In genomic region chr16:21210204-21210603, GRCm38 (mm10) we compare ENCODE assay signal across 8 mouse cellular contexts. TPM values are rescaled to one million over a fixed set of nuclear protein-coding genes. Genes with fewer than 3 reads are reported as not detected.
A peak's percentile ranks its signal among the peaks of the same experiment; 100 is the strongest.
DNase-seq lines count a peak whose midpoint lies in the region; ATAC-seq lines count a peak whose summit lies in the region.

No protein-coding gene starts in this region.

- H3K27ac ChIP-seq in heart, embryonic 15.5 days: peak overlapping the region; percentile 83
- H3K27ac ChIP-seq in forebrain, embryonic 16.5 days (ENCODE audit: low read length): peak overlapping the region; percentile 74
- peak overlapping the region; percentile 93 for H3K27ac ChIP-seq in midbrain, embryonic 10.5 days (replicated peaks)

- WGBS in heart, embryonic 15.5 days: 18% methylated on average over 5 of the region's 5 CpGs
- 8% methylated on average over 5 of the region's 5 CpGs for WGBS in forebrain, embryonic 16.5 days
- WGBS in midbrain, embryonic 10.5 days: 11% methylated on average over 5 of the region's 5 CpGs

- H3K4me2 ChIP-seq in heart, embryonic 15.5 days: peak overlapping the region; percentile 76
- peak overlapping the region; percentile 73 for H3K4me2 ChIP-seq in forebrain, embryonic 16.5 days (ENCODE audit: low read length)

- H3K36me3 ChIP-seq in heart, embryonic 15.5 days: no peaks in the 10 kb centered on the region
- no peaks in the 10 kb centered on the region for H3K36me3 ChIP-seq in forebrain, embryonic 16.5 days (ENCODE audit: control insufficient read depth, insufficient read depth)
- peaks cover 21% of the 10 kb centered on the region for H3K36me3 ChIP-seq in midbrain, embryonic 10.5 days

- H3K9ac ChIP-seq in heart, embryonic 15.5 days: peak overlapping the region; percentile 51
- H3K9ac ChIP-seq in forebrain, embryonic 16.5 days (replicated peaks; ENCODE audit: low read depth, low read length): peak overlapping the region; percentile 60

- ATAC-seq in heart, embryonic 15.5 days (replicated peaks; ENCODE audit: insufficient number of reproducible peaks, insufficient read depth, low FRiP score, low read depth): no peak
- no peak for ATAC-seq in forebrain, embryonic 16.5 days

- no peak for DNase-seq in heart, adult 11 months
- DNase-seq in MEL-GATA-1-ER (ENCODE audit: extremely low read depth, low read depth): peak; percentile 14
- no peak for DNase-seq in midbrain, embryonic 10.5 days (ENCODE audit: low spot score)
- no peak for DNase-seq in adrenal gland, adult 2 months
- no peak for DNase-seq in urinary bladder, postnatal 36 days (ENCODE audit: low spot score in 2 of 2)
- DNase-seq in frontal cortex, postnatal 14 days (ENCODE audit: low spot score in 2 of 2): no peak

- no peaks in the 10 kb centered on the region for H3K27me3 ChIP-seq in heart, embryonic 15.5 days
- H3K27me3 ChIP-seq in forebrain, embryonic 16.5 days (replicated peaks; ENCODE audit: control insufficient read depth, insufficient read depth, low read length): peaks cover 4% of the 10 kb centered on the region; the same call in 1 of the 2 replicates
- H3K27me3 ChIP-seq in midbrain, embryonic 10.5 days (ENCODE audit: low read depth, poor library complexity, severe bottlenecking): peaks cover 42% of the 10 kb centered on the region

- peaks cover 80% of the 10 kb centered on the region for H3K4me1 ChIP-seq in heart, embryonic 15.5 days (replicated peaks)
- H3K4me1 ChIP-seq in forebrain, embryonic 16.5 days (replicated peaks; ENCODE audit: control insufficient read depth, insufficient read depth, low read length): peaks cover 30% of the 10 kb centered on the region
- peaks cover 86% of the 10 kb centered on the region for H3K4me1 ChIP-seq in midbrain, embryonic 10.5 days

- H3K4me3 ChIP-seq in heart, embryonic 15.5 days: peak overlapping the region; percentile 46
- H3K4me3 ChIP-seq in forebrain, embryonic 16.5 days (replicated peaks; ENCODE audit: low read length): peak overlapping the region; percentile 42
- peak overlapping the region; percentile 52 for H3K4me3 ChIP-seq in midbrain, embryonic 10.5 days

- H3K9me3 ChIP-seq in heart, embryonic 15.5 days (replicated peaks): no peaks in the 10 kb centered on the region
- H3K9me3 ChIP-seq in forebrain, embryonic 16.5 days (ENCODE audit: control insufficient read depth, low read length): no peaks in the 10 kb centered on the region
- H3K9me3 ChIP-seq in midbrain, embryonic 10.5 days (replicated peaks): no peaks in the 10 kb centered on the region

RNA-seq across cellular contexts. Expression of gene Ephb3, which starts 5.6 kb away (rescaled TPM):
- polyA plus RNA-seq in heart, embryonic 15.5 days (2015; fragmentation: Nextera tagmentation; extraction: Ambion mirVana): 12.1 and 15.3 TPM in 2 replicates
- 6.5 and 7.0 TPM in 2 replicates for polyA plus RNA-seq in forebrain, embryonic 16.5 days (2015; fragmentation: Nextera tagmentation; extraction: Ambion mirVana)
- polyA plus RNA-seq in midbrain, embryonic 10.5 days (2016; fragmentation: Nextera tagmentation; extraction: Ambion mirVana): 14.6 and 15.7 TPM in 2 replicates
- total RNA-seq in adrenal gland, adult 2 months (2021): 1 to 10 TPM in 1 of 2 experiments, under 1 TPM in 1; 0.78 to 1.8 TPM
- 2.9 and 3.5 TPM in 2 replicates for polyA plus RNA-seq in adrenal gland, adult 2 months (2012; rRNA removed)

RNA-seq across cellular contexts. Expression of gene Teddm3, which starts 56.4 kb away (rescaled TPM):
- not detected in 2 replicates for polyA plus RNA-seq in heart, embryonic 15.5 days (2015; fragmentation: Nextera tagmentation; extraction: Ambion mirVana)
- polyA plus RNA-seq in forebrain, embryonic 16.5 days (2015; fragmentation: Nextera tagmentation; extraction: Ambion mirVana): not detected in 2 replicates
- polyA plus RNA-seq in midbrain, embryonic 10.5 days (2016; fragmentation: Nextera tagmentation; extraction: Ambion mirVana): not detected in 2 replicates
- total RNA-seq in adrenal gland, adult 2 months (2021): not detected
- 0.08 and 0.17 TPM in 2 replicates for polyA plus RNA-seq in adrenal gland, adult 2 months (2012; rRNA removed)
